Mouse (Mus musculus): ENCODE results near the gene Vmn1r70. TPM values are rescaled to one million over a fixed set of nuclear protein-coding genes. Genes with fewer than 3 reads are reported as not detected.

The Vmn1r70 gene
- polyA plus RNA-seq (2015; fragmentation: Nextera tagmentation; extraction: Ambion mirVana): not detected in 2 replicates

DNA sequence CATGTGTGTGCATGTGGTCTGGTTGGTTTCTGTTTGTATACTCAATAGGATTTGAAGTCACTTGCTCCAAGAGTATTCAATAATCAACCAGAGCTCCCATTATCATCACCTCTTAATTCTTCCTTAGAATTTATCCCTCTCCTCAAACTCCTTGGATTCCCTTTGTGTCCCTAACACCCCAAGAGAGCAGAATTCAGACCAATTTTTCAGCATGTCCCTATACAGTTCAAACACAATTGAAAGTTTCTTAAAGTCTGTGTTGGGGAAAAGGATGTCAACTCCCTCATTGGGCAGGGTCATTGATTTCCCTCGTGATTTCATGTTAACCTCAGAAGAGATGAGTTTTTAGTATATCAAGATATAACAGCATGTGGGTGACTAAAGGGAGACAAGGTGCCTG is at the start of gene Vmn1r70:
Vmn1r70 (plus strand) TSS at position 301 of the 400 bp plus-strand sequence.
- Histone ChIP-seq H3K27me3 (replicated peaks; ENCODE audit: insufficient read depth, low read length) (no peaks in the 10 kb centered on the region), H3K4me2 (replicated peaks; ENCODE audit: low read depth, low read length) (no peak within 1 kb of the TSS), H3K4me3 (ENCODE audit: low read depth, low read length) (no peak within 1 kb of the TSS), H3K9ac (replicated peaks; ENCODE audit: low read depth) (no peak within 1 kb of the TSS), H3K9me3 (ENCODE audit: low read length) (no peaks in the 10 kb centered on the region), H3K36me3 (ENCODE audit: insufficient read depth, low read length) (no peaks in the 10 kb centered on the region), H3K4me1 (ENCODE audit: insufficient read depth, low read depth, low read length) (no peaks in the 10 kb centered on the region), H3K27ac (ENCODE audit: low read length) (no peak within 1 kb of the TSS)
- WGBS: 47% methylated on average over 1 of the region's 1 CpGs
- no peak for DNase-seq (ENCODE audit: low spot score)
- TF ChIP-seq CTCF (IDR thresholded peaks at IDR 0.05): no peak
- TF ChIP-seq EP300 (IDR thresholded peaks at IDR 0.05): no peak
- ATAC-seq: no peak

DNA sequence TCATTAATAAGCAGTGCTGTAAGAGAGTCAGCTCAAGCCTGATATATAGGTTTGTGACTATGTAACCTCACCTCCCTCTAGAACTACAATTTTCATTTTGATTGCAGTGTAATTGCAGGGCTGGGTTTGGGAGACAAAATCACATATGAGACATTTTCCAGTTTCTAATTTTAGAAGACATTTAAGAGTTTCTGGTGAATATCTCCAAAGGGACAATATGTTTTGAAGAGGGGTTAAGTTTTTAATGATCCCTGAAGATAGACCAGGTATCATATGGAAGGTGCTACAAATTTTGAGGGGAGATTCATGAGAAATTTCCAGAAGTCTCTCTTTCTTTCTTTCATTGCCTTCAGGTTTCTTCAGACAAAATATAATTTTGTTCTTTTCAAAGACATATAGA is 17.8 kb upstream of the Vmn1r70 start, which contains the start of gene Vmn1r69:
Vmn1r69 (minus strand) TSS at position 101 of the 400 bp plus-strand sequence.
- Histone ChIP-seq H3K27me3 (replicated peaks; ENCODE audit: insufficient read depth, low read length) (no peaks in the 10 kb centered on the region), H3K9ac (replicated peaks; ENCODE audit: low read depth) (no peak within 1 kb of the TSS), H3K27ac (ENCODE audit: low read length) (no peak within 1 kb of the TSS), H3K4me1 (ENCODE audit: insufficient read depth, low read depth, low read length) (no peaks in the 10 kb centered on the region), H3K9me3 (ENCODE audit: low read length) (no peaks in the 10 kb centered on the region), H3K4me2 (replicated peaks; ENCODE audit: low read depth, low read length) (no peak within 1 kb of the TSS), H3K36me3 (ENCODE audit: insufficient read depth, low read length) (no peaks in the 10 kb centered on the region), H3K4me3 (ENCODE audit: low read depth, low read length) (no peak within 1 kb of the TSS)
- no peak for TF ChIP-seq EP300 (IDR thresholded peaks at IDR 0.05)
- TF ChIP-seq CTCF (IDR thresholded peaks at IDR 0.05): no peak
- DNase-seq (ENCODE audit: low spot score) (no peak), ATAC-seq (no peak)

Other genes starting within 250 kb of the Vmn1r70 start
- gene Vmn1r67, start 188.2 kb upstream of the Vmn1r70 start, polyA plus RNA-seq (2015; fragmentation: Nextera tagmentation; extraction: Ambion mirVana): not detected in 2 replicates
- 1.4 and 1.6 TPM in 2 replicates for gene Zik1, start 136.1 kb upstream of the Vmn1r70 start, polyA plus RNA-seq (2015; fragmentation: Nextera tagmentation; extraction: Ambion mirVana)
- not detected in 2 replicates for gene Vmn1r68, start 73.0 kb upstream of the Vmn1r70 start, polyA plus RNA-seq (2015; fragmentation: Nextera tagmentation; extraction: Ambion mirVana)
- gene Vmn1r69, start 17.9 kb upstream of the Vmn1r70 start, polyA plus RNA-seq (2015; fragmentation: Nextera tagmentation; extraction: Ambion mirVana): not detected in 2 replicates
- gene Nlrp4b, start 56.3 kb downstream of the Vmn1r70 start, polyA plus RNA-seq (2015; fragmentation: Nextera tagmentation; extraction: Ambion mirVana): not detected in 2 replicates
- not detected in 2 replicates for gene Vmn1r71, start 122.8 kb downstream of the Vmn1r70 start, polyA plus RNA-seq (2015; fragmentation: Nextera tagmentation; extraction: Ambion mirVana)